ENCODE assay signal across 7 mouse cellular contexts in the genomic region with DNA sequence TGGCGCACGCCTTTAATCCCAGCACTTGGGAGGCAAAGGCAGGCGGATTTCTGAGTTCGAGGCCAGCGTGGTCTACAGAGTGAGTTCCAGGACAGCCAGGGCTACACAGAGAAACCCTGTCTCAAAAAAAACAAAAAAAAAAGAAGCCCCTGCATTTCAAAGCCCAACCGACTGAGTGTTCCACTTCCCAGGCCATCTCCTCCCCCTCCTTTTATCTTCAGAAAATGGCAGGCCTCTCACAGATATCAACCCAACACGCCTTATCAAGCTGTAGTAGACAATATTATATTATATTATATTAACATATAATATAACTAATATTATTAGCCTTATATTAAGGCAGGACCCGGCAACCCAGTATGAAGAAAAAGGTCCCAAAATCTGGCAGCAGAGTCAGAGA. TPM values are rescaled to one million over a fixed set of nuclear protein-coding genes. Genes with fewer than 3 reads are reported as not detected.
"Had no signal": no experiment of that assay in that cellular context is flagged by ENCODE, and none has a peak within 500 bp of the region (broad histone marks: within the 10 kb centered on the region; RNA-seq: fewer than 3 reads in every experiment).

No protein-coding gene starts in this region.

RNA-seq across cellular contexts. Expression of gene Klb, which starts 59.1 kb away (rescaled TPM):
- total RNA-seq: common myeloid progenitor, adult 5-6 weeks; granulocyte monocyte progenitor cell, adult 5-6 weeks had no signal
- polyA plus RNA-seq: embryonic facial prominence, embryonic 10.5 days; embryonic facial prominence, embryonic 11.5 days; embryonic facial prominence, embryonic 15.5 days; forebrain, embryonic 11.5 days; forebrain, embryonic 14.5 days had no signal
